Mouse (Mus musculus) gastrocnemius, postnatal 36 days (tissue): ENCODE results near the gene Sncg. TPM values are rescaled to one million over a fixed set of nuclear protein-coding genes. Genes with fewer than 3 reads are reported as not detected.
"Not testable (repeated sequence)": the region's sequence is repeated elsewhere in the genome, so short reads cannot be mapped to it uniquely, and the experiment has no call there.

Experiments used
- DNase-seq, 2 experiments: peaks; one replicate each; pipeline ENCODE4 v3.0.0; 2022
- intact Hi-C: fragments of 180-260 bp; cut with DNase I; formaldehyde crosslinking; loops from one replicate; pipeline ENCODE4 v1.15.1; 2025
- total RNA-seq, 2 experiments: library from RNA; stranded (reverse); gene quantifications; 2 replicates each; pipeline ENCODE4 v1.2.3; 2021

The Sncg gene
- total RNA-seq, 2 experiments from 2014 or later, result 2.8 to 6.0 TPM

DNA sequence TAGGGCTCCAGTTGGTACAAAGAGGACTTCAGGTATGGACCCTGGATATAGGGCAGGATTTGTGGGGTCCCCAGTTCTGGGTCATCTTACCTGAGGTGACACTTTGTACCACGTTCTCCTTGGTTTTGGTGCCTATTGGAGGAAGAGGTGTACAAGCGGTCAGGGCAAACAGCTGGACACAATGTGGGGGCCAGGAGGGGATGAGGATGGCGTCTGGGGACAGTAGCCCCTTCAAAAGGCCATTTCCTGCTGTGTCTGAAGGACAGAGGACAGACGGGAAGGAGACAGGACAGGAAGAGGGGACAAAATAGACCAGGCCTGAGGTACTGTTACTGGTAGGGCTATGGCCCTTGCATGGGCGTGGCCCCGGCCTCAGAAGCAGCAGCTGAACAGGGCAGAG, 1.0 kb downstream of the Sncg start:
- intact Hi-C loops, result loop anchor here (5.0 kb wide), 2 partner anchors 179 to 404 kb away; no protein-coding TSS in a partner anchor

DNA sequence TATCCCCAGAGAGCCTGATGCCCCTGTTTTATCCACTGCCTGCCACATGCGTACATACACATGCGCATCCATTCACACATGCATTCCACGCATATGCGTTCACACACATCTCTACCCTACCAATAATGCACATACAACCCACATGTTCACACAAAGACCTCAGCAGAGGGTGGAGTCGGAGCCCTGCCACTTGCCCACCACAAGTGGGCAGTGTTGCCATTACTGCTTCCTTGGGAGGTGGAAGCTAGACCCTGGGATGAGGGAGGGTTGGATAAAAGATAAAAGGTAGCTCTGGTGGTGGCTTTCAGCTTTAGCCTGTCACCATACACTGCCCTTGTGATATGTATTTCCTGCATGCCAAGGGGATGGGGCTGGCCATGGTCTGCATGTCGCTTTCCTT, 1.9 kb downstream of the Sncg start:
- DNase-seq, result peak in 1 of 2 experiments; percentile 56

More for the DNA sequence above, 1.0 kb downstream of the Sncg start:
- no peak for DNase-seq

DNA sequence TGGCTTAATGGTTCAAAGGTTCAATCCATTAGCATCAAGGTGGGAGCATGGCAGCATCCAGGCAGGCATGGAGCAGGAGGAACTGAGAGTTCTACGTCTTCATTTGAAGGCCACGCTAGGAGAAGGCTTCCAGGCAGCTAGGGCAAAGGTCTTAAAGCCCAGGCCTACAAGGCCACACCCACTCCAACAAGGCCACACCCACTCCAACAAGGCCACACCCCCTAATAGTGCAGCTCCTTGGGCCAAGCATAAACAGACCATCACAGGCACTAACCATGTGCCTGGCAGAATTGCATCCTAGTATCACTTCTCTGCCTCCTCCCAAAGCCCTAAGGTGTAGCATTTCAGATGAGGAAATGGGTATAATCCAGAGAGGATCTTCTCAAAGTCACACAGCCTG, 2.8 kb downstream of the Sncg start:
- DNase-seq, result no peak
- intact Hi-C loops, result loop anchor here (2.0 to 5.0 kb wide), 3 partner anchors 27 to 406 kb away; no protein-coding TSS in a partner anchor

More for the DNA sequence above, 1.9 kb downstream of the Sncg start:
- intact Hi-C loops, result loop anchor here (5.0 kb wide), 2 partner anchors 180 to 405 kb away; no protein-coding TSS in a partner anchor

DNA sequence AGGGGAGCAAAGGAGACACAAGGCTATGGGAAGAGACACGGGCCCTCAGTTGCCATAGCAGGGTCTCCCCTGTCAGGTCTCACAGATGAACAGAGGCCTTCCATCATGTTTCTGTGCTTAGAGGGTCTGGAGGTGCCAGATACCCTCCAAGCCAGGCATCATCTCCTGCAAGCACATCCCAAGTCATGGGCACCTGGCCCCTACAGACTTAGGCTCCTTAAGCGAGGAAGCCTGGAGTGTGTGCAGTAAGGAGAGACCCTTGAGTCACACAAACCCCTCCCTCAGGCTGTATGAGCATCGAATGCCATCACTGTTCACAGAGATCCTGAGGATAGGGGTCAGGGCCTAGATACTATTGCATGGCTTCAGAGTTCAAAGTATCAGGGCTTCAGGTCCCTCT, 3.7 kb downstream of the Sncg start:
- intact Hi-C loops, result loop anchor here (2.0 to 5.0 kb wide), 3 partner anchors 28 to 406 kb away; no protein-coding TSS in a partner anchor
- no peak for DNase-seq

DNA sequence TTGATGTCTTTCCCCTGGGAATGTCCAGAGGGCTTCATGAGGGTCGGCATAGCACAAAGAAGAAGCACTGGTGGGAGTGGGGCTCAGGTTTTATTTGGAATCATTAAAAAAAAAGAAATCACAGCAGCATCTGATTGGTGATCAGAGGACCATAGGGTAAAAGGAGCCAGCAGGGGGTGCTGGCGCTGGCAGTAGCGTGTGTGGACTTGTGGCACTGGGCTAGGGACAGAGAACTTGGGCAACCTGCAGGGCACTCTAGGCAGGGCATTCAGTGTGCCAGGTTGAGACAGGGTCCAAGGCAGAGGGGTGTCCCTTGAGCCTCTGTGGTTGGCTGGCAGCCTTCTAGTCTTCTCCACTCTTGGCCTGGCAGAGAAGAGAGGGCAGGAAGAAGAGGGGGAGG, 4.4 kb downstream of the Sncg start:
- intact Hi-C loops, result loop anchor here (2.0 to 5.0 kb wide), 3 partner anchors 29 to 407 kb away; no protein-coding TSS in a partner anchor
- no peak for DNase-seq

- intact Hi-C loops, result loop anchor here (10.0 kb wide), 1 partner anchor 260 kb away; the partner anchor contains the start of gene A630023A22Rik
- DNase-seq, result no peak
Observed at GRCm38 (mm10) chr14:34365147-34365507, 9.5 kb downstream of the Sncg start.

DNA sequence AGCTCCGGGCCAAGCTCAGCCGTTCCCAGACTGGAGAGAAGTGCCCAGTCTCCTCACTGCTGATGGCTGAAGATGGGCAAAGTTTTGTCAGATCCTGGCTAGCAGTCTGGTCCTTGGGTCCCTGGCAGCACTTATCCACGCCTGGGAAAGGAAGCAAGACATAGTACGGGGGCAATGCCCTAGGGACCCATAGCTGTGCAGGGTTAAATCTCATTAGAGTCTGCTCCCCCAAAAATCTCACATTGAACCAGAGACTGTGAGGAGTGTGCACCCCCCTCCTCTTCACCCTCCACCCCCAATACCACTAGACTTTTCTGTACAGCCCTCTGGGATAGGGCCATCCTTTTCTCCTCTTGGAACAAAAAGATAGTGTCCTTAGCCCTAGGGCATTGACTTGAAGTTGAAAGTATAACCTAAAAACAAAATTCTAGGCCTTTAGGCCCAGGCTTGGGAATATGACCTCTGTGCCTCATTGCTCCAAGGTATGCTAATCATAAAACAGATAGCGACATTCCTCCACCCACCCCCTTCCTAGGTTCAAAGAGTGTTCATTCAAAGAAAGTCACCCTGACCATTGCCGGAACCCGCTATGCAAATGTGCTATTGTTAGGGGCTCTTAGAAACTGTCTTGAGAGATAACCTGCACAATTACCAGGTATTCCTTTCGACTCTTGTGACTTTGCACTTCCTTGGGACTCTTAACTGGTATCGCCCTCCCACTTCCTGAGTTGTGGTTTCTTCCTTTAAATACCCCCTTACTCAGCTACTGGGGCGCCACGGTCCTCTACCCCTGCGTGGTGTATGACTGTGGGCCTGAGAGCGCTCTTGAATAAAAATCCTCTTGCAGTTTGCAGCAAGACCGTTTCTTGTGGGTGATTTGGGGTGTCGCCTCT, 10.1 kb downstream of the Sncg start:
- intact Hi-C loops, result loop anchor here (10.0 kb wide), 1 partner anchor 260 kb away; the partner anchor contains the start of gene A630023A22Rik
- DNase-seq, result not testable (repeated sequence)

GRCm38 (mm10) chr14:34363490-34364253, 10.9 kb downstream of the Sncg start:
- peak; percentile 74 to 83 for DNase-seq
- intact Hi-C loops, result loop anchor here (2.0 to 10.0 kb wide), 3 partner anchors 53 to 259 kb away; partner anchors contain the start of genes A630023A22Rik, Glud1 and Shld2

GRCm38 (mm10) chr14:34362726-34363445, 11.7 kb downstream of the Sncg start:
- DNase-seq, result peak; percentile 58 to 59
- intact Hi-C loops, result loop anchor here (2.0 to 10.0 kb wide), 3 partner anchors 52 to 258 kb away; partner anchors contain the start of genes A630023A22Rik, Glud1 and Shld2

GRCm38 (mm10) chr14:34362135-34362534, 12.5 kb downstream of the Sncg start:
- DNase-seq, result no peak
- intact Hi-C loops, result loop anchor here (2.0 to 10.0 kb wide), 3 partner anchors 51 to 257 kb away; partner anchors contain the start of genes A630023A22Rik, Glud1 and Shld2

DNA sequence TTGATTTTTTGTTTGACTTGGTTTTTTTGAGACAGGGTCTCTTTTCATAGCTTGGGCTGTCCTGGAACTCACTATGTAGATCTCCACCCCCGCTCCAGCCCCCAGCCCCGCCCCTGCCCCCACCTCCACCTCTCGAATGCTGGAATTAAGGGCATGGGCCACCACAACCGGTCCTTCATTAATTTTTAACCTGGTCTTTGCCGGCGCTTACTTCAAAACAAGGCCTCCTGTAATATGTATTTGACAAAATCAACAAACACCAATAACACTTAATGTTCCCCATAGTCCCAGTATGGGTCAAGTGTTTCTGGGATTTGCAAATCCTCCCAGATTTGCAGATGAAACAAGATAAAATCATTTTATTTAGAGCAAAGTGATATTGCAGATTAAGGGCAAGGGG, 14.3 kb downstream of the Sncg start:
- intact Hi-C loops, result loop anchor here (10.0 kb wide), 1 partner anchor 255 kb away; the partner anchor contains the start of gene A630023A22Rik
- DNase-seq, result no peak

GRCm38 (mm10) chr14:34359676-34360244, 14.8 kb downstream of the Sncg start:
- intact Hi-C loops, result loop anchor here (10.0 kb wide), 1 partner anchor 255 kb away; the partner anchor contains the start of gene A630023A22Rik
- DNase-seq, result no peak

GRCm38 (mm10) chr14:34357671-34358455, 16.7 kb downstream of the Sncg start:
- intact Hi-C loops, result no loop called here
- peak in 1 of 2 experiments; percentile 21 for DNase-seq

- no peak for DNase-seq
- intact Hi-C loops, result no loop called here
Observed at GRCm38 (mm10) chr14:34355301-34355700, 19.3 kb downstream of the Sncg start, which contains the start of gene Fam25c. Fam25c (minus strand) TSS chr14:34355433.

DNA sequence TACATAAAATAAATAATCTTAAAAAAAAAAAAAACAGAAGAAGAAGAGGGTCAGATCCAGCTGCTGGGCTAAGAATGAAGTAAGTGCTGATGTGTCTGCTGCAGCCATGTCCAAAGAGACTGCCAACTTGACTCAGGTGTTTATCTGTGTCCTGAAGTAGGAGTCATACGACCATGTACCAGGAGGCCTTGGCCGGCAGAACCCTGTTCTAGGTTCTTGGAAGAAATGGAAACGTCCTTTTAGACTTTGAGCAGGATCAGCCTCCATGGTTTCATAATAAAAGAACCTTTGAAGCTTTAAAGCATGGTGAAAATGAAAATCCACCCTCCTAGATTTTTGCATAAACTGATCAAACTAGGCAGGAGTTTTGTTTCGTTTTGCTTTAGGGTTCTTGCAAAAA, 20.1 kb downstream of the Sncg start:
- intact Hi-C loops, result no loop called here
- DNase-seq, result no peak

GRCm38 (mm10) chr14:34353326-34353725, 21.3 kb downstream of the Sncg start:
- DNase-seq, result no peak

GRCm38 (mm10) chr14:34352523-34352922, 22.1 kb downstream of the Sncg start:
- intact Hi-C loops, result no loop called here

More at GRCm38 (mm10) chr14:34353326-34353725, 21.3 kb downstream of the Sncg start:
- intact Hi-C loops, result no loop called here

DNA sequence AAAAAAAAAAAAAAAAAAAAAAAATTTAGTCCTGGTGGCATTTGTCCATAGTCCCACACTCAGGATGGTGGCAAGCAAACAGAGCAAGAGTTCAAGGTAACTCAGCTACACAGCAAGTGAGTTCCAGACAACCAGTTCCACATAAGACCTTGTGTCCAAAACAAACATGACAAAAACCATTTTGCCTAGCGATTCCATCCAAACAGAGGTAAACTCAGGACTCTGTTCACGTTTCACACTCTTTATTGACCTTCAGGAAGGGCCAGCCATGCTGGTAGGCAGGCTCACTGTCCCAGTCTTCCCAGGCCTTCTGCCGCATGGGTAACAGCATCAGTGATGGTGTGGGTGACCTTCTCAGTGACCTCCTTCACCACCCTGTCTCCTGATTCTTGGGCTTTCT, 22.9 kb downstream of the Sncg start:
- no peak for DNase-seq
- intact Hi-C loops, result no loop called here

More at GRCm38 (mm10) chr14:34352523-34352922, 22.1 kb downstream of the Sncg start:
- DNase-seq, result no peak
